Mouse (Mus musculus) liver, adult 2 months (tissue): Measurements from ENCODE around the gene Mbtps1.

Experiments
- CTCF ChIP-seq: fragments of 200-500 bp; IDR thresholded peaks from 2 replicates; pipeline ENCODE4 v1.5.1; 2011; ENCODE audit warnings: low read depth, low read length, control low read depth
- POLR2A ChIP-seq: fragments of 200-500 bp; IDR thresholded peaks from 2 replicates; pipeline ENCODE4 v1.6.1; 2011; ENCODE audit warnings: low read length, control low read depth; ENCODE audit not compliant: insufficient read depth; ENCODE audit errors: extremely low read depth

DNA sequence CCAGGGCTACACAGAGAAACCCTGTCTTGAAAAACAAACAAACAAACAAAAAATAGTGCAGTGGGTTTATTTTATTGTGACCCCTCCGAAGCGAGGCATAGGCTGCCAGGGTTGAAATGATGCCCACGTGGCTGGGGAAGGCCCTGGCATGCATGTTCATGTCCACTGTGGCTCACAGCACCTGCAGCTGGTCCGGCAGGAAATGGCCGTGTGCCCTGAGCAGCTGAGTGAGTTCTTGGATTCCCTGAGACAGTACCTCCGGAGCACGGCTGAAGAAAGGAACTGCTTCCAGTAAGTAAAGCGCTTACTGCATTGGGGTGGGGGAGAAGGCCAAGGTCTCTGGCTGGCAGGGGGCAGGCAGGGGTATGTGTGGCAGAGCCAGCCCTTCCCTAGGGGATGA lies 90.4 kb downstream of the Mbtps1 start:
- no peak for TF ChIP-seq CTCF
- TF ChIP-seq POLR2A, result no peak
